8 mouse cellular contexts compared by ENCODE assay signal in genomic region chr12:74316989-74317759, GRCm38 (mm10). TPM values are rescaled to one million over a fixed set of nuclear protein-coding genes. Genes with fewer than 3 reads are reported as not detected.
DNase-seq lines count a peak whose midpoint lies in the region; ATAC-seq and TF ChIP-seq lines count a peak whose summit lies in the region.

No protein-coding gene starts in this region.

- H3K36me3 ChIP-seq in hindbrain, embryonic 11.5 days (ENCODE audit: control insufficient read depth, insufficient read depth, low read length) = no peaks in the 10 kb centered on the region
- H3K36me3 ChIP-seq in lung, postnatal 0 days (ENCODE audit: insufficient read depth, low read length) = no peaks in the 10 kb centered on the region

- ATAC-seq in frontal cortex, adult (ENCODE audit: low TSS enrichment) = peak; percentile 94
- peak; percentile 84 for ATAC-seq in hindbrain, embryonic 11.5 days (ENCODE audit: low FRiP score)
- ATAC-seq in lung, postnatal 0 days = peak; percentile 92

- whole genome bisulfite sequencing in cerebellum, adult 2 months = 12% methylated on average over 15 of the region's 15 CpGs
- 14% methylated on average over 15 of the region's 15 CpGs for WGBS in hindbrain, embryonic 11.5 days
- WGBS in lung, postnatal 0 days = 8% methylated on average over 15 of the region's 15 CpGs

- H3K27ac ChIP-seq in cerebellum, adult 2 months (ENCODE audit: insufficient read depth, low read length) = 0 out of 2 replicates have a peak overlapping the region, but pooled peaks have one; percentile 51
- H3K27ac ChIP-seq in hindbrain, embryonic 11.5 days (ENCODE audit: low read depth, low read length) = peak overlapping the region; percentile 82
- peak overlapping the region; percentile 59; the same call in 1 of the 2 replicates for H3K27ac ChIP-seq in lung, postnatal 0 days (ENCODE audit: low read length)

- peak; percentile 38; the same call in 1 of the 2 replicates for TF ChIP-seq POLR2A in cerebellum, adult 2 months (IDR thresholded peaks at IDR 0.05; ENCODE audit: borderline replicate concordance, insufficient read depth, low read length)

- H3K4me1 ChIP-seq in cerebellum, adult 2 months (ENCODE audit: control insufficient read depth, insufficient read depth, low read length) = peaks cover 3% of the 10 kb centered on the region; the same call in 1 of the 2 replicates
- H3K4me1 ChIP-seq in hindbrain, embryonic 11.5 days (replicated peaks; ENCODE audit: control insufficient read depth, insufficient read depth, low read length) = no peaks in the 10 kb centered on the region
- no peaks in the 10 kb centered on the region for H3K4me1 ChIP-seq in lung, postnatal 0 days (ENCODE audit: insufficient read depth, low read depth, low read length)

- no peaks in the 10 kb centered on the region; the same call in 1 of the 2 replicates for H3K27me3 ChIP-seq in cerebellum, adult 2 months (ENCODE audit: control insufficient read depth, insufficient read depth, low read length)
- H3K27me3 ChIP-seq in hindbrain, embryonic 11.5 days (ENCODE audit: control insufficient read depth, insufficient read depth, low read length) = no peaks in the 10 kb centered on the region
- no peaks in the 10 kb centered on the region for H3K27me3 ChIP-seq in lung, postnatal 0 days (replicated peaks; ENCODE audit: insufficient read depth, low read length)

- peak overlapping the region; percentile 57; the same call in 1 of the 2 replicates for H3K9ac ChIP-seq in hindbrain, embryonic 11.5 days (ENCODE audit: low read depth, low read length)
- 0 out of 2 replicates have a peak overlapping the region, but pooled peaks have one; percentile 16 for H3K9ac ChIP-seq in lung, postnatal 0 days (replicated peaks; ENCODE audit: low read depth)

- peak; percentile 79 for TF ChIP-seq CTCF in cerebellum, adult 2 months (IDR thresholded peaks at IDR 0.05; ENCODE audit: borderline replicate concordance, insufficient read depth, low read depth, low read length)
- peak; percentile 89 for TF ChIP-seq CTCF in lung, postnatal 0 days (IDR thresholded peaks at IDR 0.05)

- H3K4me3 ChIP-seq in cerebellum, adult 2 months (replicated peaks; ENCODE audit: insufficient read depth, low read depth, low read length) = peak overlapping the region; percentile 70
- H3K4me3 ChIP-seq in hindbrain, embryonic 11.5 days (ENCODE audit: low read depth, low read length) = peak overlapping the region; percentile 40
- H3K4me3 ChIP-seq in lung, postnatal 0 days (ENCODE audit: low read depth, low read length) = peak overlapping the region; percentile 55

- peak overlapping the region; percentile 48 for H3K4me2 ChIP-seq in hindbrain, embryonic 11.5 days (replicated peaks; ENCODE audit: low read depth, low read length)
- peak overlapping the region; percentile 51 for H3K4me2 ChIP-seq in lung, postnatal 0 days (replicated peaks; ENCODE audit: low read depth, low read length)

- DNase-seq in Muller cell, postnatal 12 days (ENCODE audit: inconsistent ontology term) = peak; percentile 80
- peak; percentile 83 to 87 for DNase-seq in cerebellum, adult 2 months
- peak; percentile 87 for DNase-seq in hindbrain, embryonic 11.5 days (ENCODE audit: low spot score)
- DNase-seq in layer of hippocampus, postnatal 14 days (ENCODE audit: low spot score in 2 of 2) = peak; percentile 76 to 81
- peak; percentile 93 for DNase-seq in lung, postnatal 0 days (ENCODE audit: low spot score)
- peak; percentile 56 for DNase-seq in retina, adult 2 months (ENCODE audit: low read depth, low spot score)
- DNase-seq in urinary bladder, postnatal 36 days (ENCODE audit: low spot score in 2 of 2) = peak; percentile 66 to 68

- no peaks in the 10 kb centered on the region for H3K9me3 ChIP-seq in hindbrain, embryonic 11.5 days (ENCODE audit: control insufficient read depth, low read length)
- no peaks in the 10 kb centered on the region for H3K9me3 ChIP-seq in lung, postnatal 0 days (ENCODE audit: low read length)

- no peak for TF ChIP-seq EP300 in lung, postnatal 0 days (IDR thresholded peaks at IDR 0.05)

RNA-seq across cellular contexts. Expression of gene Gm11042, which starts 1.0 kb away (rescaled TPM):
- not detected in 2 replicates for polyA plus RNA-seq in cerebellum, adult 2 months (2012; rRNA removed)
- polyA plus RNA-seq in hindbrain, embryonic 11.5 days (2014; fragmentation: Nextera tagmentation; extraction: Ambion mirVana) = not detected in 2 replicates
- total RNA-seq in layer of hippocampus, postnatal 14 days (2021) = not detected
- polyA plus RNA-seq in lung, postnatal 0 days (2015; fragmentation: Nextera tagmentation; extraction: Ambion mirVana) = not detected in 2 replicates

Comparison
In these comparisons a context has a peak if more than half of its experiments do, and no peak if none do; other contexts are left out.
1. Peak in every context shown above with its lines: DNase-seq, ATAC-seq, H3K4me3 ChIP-seq and H3K27ac ChIP-seq.